Mouse (Mus musculus) right cerebral cortex, postnatal 25 days (tissue): Measurements from ENCODE around the gene Tnfrsf13b.
A peak's percentile ranks its signal among the peaks of the same experiment; 100 is the strongest.

Experiments used
- DNase-seq: peaks from one replicate; pipeline ENCODE4 v3.0.0; 2022

Tnfrsf13b gene

DNA sequence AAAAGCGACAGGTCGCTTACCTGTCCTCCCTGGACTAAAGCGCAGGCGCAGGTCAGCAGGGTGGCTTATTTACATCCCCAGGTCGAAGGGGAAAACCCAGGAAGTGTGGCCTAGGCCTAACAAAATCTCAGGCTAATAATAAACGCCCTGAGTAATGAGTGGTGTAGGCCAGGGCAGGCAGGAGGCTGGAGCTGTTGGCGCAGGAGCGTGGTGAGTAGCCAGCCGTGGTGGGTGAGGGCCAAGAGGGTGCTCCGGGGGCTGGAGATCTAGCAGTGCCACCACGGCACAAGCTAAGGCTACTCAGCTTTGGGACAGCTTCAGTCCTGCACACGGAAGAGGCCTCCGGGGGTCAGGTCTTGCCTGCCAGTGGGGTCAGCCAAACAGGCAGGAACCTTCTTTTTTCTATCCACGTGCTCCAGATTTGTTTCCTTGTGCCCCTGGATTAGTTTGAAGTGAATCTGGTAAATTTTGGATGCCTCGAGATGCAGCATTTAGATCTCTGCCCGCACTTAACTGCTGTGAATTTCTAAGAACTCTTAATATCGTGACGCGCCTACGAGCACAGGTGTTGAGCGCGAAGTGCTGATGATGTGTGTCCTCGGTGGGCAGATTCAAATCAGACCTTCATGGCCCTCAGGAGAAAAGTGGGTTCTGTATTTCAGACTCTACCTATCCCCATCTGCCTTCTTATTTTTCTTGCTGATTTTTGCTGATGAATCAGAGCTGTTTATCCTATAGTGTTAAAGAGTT, at the start of gene Tnfrsf13b:
TSS of gene Tnfrsf13b (plus strand) at position 150 of the 750 bp plus-strand sequence.
- DNase-seq: no peak

DNA sequence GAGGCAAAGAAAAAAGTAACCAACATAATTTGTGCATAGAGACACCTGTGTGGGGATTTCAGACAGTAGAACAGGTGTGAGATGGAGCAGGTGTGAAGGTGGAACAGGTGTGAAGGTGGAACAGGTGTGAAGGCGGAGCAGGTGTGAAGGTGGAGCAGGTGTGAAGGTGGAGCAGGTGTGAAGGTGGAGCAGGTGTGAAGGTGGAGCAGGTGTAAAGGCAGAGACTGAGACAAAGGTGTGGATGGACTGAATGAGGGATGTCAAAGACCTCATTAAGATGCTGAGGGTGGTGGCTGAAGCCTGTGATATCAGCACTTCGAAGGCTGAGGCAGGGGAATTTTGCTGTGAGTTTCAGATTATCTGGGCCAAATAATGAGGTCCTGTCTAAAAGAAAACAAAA, 44.9 kb upstream of the Tnfrsf13b start:
- no peak for DNase-seq

DNA sequence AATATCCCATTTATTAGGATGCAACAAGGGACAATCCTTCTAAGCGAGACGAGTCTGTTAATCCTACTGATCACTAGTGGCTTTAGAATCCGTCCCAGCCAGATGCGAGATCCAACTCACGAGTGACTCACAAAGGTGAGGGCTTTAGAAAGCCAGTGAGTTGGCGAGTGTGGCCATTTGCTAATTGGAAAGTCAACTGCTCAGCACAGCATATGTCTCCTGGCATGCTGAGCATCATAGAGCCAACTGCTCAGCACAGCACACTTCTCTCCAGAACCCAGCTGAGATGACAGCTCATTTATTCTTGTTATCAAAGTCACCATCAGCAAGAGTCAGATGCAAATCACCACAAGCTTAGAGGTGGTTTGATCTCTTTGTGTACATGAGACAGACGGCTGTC, 36.4 kb upstream of the Tnfrsf13b start:
- DNase-seq: no peak

DNA sequence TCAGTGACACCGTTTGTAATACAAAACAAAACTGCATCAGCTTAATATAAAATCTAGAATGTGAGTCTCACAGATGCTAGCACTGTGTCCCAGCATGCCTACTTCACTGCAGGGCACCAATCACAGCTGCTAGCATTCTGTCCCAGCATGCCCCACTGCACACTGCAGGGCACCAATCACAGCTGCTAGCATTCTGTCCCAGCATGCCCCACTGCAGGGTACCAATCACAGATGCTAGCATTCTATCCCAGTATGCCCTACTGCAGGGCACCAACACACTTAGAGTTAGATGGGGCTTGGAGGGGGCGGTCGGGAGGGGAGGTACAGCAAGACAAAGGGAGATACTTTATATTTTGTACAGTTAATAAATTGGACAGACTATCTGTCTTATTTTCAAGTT, 35.4 kb upstream of the Tnfrsf13b start:
- no peak for DNase-seq

DNA sequence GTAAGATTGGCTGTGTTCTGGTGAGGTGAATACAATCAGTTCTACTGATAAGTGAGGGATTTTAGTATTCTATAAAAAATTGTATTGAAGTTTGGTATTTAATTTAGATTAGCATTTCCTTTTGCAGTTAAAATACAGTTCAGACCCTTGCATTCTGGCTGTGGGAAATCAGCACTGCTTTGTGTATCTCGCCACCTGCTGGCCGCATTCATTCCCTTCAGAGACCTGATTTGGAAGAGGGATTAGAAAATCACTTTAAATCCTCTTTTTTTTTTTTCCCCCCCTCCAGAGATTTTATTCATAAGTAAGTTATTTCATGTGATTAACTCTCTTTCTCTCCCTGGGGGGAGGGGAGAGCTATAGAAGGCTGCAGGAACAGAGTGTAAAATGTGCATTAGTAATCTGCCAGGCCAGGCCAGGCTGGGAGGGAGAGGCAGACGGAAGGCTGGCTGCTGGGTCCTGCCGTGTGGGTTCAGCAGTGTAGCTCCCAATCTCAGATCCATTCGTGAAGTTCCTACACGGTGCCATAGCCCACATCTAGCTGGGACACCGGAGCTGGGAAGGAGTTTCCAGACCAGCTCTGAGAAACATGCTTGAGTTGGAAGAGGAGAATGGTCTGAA, 34.8 kb upstream of the Tnfrsf13b start:
- peak; percentile 71 for DNase-seq

DNA sequence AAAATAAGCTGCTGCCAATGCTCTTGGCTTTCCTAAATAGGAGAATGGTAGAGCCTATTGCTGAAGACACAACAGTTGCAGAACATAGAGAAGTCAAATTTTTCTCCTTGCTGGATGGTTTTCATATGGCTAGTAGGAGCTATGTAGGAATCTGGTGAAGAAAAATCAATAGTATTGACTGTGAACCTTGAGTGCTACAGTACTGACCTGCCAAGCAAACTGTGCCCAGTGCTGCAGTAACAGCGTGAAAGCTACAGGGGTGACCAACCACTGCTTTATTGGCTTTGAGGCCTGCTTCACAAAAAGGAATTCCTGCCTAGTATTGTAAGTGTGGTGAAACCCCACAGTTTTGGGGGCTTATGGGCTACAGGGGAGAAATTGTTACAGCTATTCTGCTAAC, 28.5 kb upstream of the Tnfrsf13b start:
- DNase-seq: no peak

DNA sequence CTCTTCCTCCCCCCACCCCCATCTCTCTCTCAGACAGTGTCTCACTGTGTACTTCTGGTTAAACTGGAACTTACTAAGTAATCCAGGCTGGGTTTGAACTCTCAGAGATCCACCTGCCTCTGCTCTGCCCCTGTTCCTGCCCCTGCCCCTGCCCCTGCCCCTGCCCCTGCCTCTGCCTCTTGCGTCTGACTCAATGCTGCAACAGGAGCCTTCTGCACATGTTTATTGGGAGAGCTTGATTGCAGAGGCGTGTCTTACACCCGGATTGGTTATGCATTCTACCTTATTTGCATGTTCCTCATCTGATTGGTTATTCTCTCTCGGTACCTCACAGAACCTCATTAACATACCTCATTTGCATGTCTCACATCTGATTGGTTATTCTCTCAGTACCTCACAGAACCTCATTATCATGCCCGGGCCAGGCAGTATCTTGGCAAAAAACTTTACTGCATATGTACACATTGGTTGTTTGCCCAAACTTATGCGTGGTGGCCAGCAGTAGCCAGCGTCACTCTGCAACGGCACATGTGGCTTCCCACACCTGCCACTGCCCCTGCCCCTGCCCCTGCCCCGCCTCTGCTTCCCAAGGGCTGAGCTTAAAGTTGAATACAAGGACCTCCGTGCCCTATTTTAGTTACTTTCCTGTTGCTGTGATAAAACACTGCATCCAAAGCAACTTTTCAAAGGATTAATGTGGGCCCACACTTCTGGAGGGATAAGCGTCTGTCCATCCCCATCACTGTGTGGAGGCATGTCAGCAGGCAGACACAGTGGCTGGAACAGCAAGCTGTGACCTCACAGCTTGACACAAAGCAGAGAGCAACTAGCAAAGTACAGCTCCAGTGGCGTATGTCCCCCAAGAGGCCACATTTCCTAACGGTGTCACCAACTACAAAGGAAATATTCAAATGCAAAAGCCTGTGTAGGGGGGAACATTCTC, 23.9 kb upstream of the Tnfrsf13b start:
- no peak for DNase-seq

DNA sequence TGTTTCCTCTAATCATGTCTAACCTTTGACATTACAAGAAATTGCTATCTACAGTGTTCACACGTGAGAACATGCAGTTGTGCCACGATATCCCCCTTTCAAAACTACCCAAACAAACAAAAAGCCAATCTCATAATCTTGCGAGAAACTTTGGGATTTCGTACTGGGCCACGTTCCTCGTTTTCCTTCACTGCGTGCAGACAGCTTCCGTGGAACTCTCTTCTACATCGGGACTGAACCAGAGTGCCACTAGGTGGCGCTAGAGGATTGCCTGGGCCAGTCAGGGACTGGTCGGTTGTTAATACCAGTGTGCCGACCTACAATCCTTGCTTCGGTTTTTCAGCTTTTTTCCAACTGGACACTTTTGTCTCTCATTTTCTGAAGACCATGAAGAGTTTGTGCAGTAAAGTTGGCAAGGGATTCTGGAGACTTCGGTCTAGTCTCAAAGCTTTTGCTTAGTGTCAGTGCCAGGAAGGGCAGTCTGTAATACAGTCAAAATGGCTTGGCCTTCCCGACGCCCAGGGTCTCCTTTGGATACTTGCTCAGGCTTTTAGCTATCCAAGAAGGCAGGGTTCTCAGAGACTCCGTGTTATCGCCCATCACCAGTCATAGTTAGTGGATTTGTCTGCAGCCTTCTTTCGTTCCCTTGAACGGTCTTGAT, 22.2 kb upstream of the Tnfrsf13b start:
- peak; percentile 74 for DNase-seq

DNA sequence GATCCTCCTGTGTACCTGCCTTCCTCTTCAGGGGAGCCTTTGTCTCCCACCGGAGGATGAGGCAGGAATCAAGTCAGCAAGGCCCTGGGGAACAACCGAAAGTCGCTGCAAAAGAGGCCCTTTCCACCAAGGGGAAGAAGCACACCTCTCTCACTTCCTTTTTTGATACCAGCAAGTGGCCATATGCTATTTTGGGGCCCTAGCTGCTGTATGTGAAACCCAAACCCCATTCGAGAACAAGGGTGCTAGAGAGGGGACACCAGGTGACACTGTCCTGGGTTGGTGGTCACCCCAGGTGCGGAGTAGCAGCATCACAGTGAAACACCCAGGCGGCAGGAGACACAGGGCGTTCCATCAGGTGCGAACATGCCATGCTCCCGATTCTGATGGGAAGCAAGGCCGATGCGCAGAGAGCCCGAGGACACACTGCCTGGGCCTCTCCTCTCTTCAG, 17.6 kb upstream of the Tnfrsf13b start:
- DNase-seq: no peak

DNA sequence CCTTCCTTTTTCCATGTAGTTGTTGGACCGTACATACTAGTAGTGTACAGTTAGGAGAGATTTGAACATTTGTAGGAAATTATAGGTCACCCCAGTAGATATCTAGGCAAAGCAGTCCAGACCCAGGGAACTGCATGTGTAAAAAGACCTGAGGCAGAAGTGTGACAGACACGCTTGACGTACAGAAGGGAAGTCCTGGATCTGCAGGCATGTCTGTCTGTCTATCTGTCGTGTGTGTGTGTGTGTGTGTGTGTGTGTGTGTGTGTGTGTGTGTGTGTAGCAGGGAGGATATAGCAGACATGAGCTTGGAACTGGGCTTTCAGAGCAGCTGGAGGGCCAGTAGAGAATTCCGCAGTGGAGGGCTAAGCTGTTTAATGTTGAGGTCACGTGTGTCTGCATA, 16.8 kb upstream of the Tnfrsf13b start:
- DNase-seq: no peak

DNA sequence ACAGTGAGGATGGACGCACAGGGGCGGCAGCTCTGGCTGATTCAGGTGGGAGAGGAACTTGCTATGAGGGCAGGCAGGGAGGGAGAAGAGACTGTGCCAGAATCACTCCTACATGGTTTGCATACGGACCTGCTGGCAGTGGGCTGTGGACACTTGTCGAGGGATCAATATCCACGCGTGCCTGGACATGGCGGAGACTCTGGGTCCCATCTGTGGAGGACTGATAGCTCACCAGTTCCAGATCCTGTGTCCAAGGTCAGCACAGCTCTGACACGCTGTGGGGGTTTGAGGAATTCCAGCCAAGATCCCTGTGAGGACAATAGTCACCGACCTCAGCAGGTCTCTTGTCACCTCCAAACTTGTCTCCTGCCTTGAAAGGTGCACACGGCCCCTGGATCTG, 16.4 kb upstream of the Tnfrsf13b start:
- no peak for DNase-seq

DNA sequence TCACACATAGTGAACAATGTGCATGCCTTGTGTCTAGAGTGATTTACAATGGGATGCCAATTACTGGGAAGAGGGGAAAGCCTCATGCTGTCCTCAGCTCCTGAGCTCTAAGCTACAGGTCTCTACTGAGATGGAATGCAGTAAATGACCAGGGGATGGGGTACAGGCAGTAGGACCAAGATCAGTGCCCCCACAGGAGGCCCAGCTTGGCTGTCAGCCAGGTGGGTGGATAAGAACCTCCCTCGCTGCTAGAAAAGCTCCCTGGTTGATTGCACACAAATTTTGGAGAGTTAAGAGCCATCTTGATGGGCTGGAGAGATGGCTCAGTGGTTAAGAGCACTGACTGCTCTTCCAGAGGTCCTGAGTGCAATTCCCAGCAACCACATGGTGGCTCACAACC, 15.6 kb upstream of the Tnfrsf13b start:
- no peak for DNase-seq

DNA sequence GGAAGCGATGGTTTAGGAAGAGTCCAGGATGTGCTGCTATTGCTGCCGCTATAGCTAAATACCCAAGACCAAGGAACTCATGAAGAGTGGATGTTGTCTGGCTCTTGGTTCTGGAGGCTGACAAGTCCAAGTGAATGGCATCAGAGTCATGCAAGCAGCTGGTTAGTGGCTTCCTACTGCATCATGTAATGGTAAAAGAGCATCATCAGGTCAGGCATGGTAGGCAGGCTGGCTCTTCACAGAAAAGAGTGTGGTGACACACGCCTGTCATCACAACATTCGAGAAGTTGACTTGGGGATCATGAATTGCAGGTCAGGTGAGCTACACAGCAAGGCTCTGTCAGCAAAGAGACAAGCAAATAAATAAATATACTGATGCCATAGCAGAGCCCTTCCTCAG, 15.1 kb upstream of the Tnfrsf13b start:
- DNase-seq: no peak

DNA sequence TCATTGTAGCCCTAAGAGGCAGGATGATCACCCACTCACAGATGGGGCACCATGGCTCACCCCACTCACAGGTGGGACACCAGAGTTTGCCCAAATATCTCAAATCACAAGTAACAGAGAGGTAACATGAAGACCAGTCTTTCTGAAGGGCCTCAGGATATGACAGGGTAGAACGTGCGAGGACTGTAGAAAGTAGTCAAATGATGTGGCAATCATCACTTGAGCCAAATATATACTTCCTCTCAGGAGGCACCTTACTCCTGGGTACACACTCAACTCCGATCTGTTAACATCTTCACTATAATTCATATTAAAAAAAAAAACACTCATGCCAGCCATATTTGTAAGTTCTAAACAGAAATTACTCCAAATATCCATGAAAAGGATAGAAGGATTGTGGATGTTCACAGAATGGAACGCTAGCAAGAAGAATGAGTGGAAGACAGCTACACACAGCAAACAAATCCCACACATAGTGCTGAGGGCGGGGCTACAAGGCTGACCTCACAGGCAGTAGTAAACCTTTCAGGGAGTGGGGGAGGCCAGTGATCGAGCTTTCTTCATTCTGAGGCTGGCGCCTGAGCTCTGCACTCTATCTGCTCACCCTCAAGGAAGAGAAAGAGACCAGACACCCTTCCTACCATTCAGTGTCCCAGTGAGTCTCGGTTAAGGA, 14.1 kb upstream of the Tnfrsf13b start:
- DNase-seq: no peak

DNA sequence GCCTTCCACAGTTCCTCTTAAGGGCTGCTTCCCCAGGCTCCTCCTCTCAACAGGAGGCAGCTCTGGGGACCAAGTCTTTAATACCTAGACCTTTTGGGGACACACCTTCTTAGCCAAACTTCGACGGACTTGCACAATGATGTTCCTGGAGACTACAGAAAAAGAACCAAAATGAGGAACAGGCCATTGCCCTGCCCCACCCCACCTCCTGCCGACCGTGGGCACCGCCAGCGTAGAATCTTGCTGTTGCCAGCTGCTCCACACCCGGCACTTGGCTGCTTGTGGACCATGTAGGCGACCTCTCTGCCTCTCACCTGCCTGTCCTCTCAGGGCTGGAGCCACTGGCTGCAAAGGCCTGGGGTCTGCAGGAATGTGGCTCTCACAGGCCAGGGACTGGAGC, 10.3 kb upstream of the Tnfrsf13b start:
- no peak for DNase-seq

DNA sequence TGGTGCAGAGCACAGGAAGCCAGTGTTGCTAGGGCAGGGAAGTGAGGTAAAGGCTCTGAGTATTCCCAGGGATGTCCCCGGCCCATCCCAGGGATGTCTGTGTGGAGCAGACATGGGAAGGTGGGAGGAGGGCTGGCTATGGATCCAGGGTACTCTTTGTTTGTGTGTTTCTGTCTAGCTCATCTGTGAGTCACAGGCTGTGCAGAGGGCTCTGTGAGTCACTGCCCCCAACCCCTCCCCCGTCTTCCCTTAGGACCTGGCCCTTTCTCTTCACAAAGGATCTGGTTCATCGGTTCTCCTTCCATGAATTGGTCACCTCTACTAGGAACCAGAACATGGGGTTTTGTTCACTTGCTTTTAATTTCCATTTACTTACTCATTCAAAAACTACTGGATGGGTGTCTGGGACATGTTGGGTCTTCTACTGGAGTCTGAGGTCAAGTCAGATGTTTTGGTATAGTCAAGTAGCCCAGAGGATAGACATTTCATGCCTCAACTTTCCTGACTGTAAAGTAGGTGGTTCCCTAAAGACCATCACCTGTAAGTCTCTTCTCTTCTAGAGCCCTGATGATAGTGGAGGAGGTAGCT, 6.5 kb upstream of the Tnfrsf13b start:
- DNase-seq: no peak

DNA sequence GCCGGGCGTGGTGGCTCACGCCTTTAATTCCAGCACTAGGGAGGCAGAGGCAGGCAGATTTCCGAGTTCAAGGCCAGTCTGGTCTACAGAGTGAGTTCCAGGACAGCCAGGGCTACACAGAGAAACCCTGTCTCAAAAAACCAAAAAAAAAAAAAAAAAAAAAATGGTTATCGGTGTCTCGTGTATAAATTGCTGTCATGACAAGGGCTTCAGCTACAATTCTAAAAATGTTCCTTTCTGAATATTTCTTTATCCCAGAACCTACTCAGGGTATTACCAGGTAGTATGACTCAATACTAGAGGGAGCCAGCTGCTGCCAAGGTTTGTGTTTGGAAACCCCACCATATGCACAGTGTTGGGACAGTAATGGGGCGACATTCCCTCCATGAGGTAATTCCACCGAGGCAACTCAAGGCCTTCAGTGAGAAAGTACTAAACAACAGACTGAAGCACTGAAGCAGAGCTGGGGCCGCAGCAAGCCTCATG, 4.2 kb upstream of the Tnfrsf13b start:
- DNase-seq: no peak

DNA sequence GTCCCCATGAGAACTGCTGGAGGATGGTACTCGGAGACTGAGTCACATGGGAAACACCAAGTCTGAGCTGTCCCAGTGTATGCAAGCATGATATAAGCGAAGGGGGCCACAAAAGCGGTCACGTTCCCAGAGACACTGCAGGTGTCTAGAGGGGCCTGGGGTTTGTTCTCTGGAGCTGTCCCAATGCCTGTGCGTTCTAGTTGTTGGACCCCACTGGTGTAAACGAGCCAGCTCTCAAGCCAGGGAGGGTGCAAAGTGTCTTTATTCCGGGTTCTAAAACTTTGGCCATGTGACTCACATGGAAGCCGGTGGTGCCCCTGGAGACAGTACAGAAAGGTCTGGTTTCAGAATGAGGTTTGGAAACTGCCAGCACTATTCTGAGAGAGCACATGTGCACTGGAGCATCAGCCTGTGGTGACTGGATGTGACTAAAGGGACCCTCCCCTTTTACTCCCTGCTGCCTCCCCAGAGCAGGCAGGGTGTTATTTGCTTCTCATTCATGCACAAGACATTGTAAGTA, 3.7 kb upstream of the Tnfrsf13b start:
- DNase-seq: no peak

DNA sequence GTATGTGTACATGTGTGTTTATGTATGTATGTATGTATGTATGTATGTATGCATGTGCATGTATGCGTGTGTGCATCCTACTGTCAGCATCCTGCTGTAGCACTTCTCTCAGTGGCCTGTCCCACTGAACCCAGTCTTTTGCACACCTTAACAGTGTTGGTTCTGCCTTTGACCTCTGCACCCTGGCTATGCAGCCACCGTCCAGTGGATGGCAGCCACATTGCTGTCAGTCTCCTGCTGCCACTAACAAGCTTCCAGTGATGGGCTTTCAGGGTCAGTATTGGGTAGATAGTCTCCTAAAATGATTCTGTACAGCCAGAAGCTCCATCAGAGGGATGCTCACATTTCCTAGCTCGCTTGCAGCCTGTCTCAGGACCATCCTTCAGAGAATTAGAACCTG, 2.7 kb upstream of the Tnfrsf13b start:
- no peak for DNase-seq

DNA sequence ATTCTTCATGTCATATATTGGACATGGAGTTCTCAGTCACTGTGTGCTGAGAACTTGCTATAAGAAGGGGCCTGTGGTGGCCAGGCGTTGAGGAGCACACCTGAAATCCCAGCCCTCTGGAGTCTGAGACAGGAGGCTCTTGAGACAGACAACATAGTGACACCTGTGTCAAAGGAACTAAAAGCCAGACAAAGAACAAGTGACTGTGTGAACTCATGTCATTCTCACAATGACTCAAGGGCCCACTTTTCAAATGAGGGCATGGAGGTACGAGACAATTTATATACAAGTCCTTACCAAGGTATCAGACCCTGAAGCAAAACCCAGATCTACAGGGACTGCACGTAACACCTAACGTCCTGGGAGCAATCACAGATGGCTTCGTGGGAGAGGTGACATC, 585 bp upstream of the Tnfrsf13b start:
- DNase-seq: no peak

DNA sequence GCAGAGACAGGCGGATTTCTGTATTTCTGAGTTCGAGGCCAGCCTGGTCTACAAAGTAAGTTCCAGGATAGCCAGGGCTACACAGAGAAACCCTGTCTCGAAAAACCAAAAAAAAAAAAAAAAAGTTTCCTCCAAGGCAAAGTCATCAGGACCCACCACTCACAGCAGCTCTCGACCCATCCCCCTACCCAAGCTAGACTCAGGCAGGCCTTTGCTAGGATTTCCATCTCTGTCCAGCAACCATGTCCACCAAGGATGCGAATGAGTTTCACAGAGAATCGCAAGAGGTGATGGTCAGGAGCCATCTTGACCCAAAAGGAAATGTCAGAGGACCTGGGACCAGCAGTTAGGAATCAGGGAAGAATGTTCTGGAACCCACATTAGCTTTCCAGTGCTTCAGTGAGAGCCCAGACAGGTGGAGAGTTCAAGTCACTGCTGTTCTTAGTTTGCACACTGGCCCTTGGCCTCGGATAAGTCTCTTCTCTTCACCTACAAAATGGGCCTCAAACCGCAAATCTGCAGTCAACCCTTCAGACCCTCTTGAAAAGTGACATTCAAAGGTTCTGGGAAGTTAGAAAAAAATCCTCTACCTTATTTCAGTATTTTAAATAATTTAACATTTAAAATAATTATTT, 983 bp downstream of the Tnfrsf13b start:
- DNase-seq: no peak
